In the genomic region with DNA sequence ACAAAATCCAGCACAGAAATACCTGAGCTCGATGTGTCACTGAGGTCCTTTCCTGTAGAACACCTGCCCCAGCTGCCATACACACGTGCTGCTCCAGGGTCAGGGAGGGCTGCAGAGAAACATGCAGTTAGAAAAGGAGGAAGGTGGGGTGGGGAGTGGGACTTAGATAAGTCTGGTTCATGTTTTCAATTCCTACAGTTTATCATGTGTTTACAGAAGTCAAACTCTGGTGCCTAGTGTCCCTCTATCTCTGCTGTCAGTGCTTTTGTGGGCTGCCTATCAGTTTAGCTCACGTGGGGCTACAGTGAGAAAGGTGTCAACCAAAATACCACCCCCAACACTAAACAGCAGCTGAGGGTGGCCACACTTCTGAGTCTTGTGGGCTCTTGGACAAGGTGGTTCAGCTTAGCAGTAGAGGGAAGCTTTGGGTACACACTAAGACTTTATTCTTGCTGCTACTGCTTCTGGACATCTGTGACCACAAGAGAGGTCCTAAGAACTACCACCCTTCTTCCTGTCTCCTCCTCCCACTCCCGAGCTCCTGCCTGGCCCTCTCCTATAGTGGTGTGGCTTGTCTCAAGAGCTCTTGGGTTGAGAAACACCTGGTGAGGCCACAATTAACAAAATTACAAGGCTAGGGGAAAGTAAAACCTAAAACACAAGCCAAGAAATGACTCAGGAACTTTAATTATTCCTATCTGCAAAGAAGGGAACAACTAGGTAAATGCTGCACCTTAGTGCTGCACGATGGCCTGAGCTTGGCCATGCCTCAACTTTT, we compare ENCODE assay signal across 15 mouse cellular contexts.
DNase-seq lines count a peak whose midpoint lies in the region; ATAC-seq and TF ChIP-seq lines count a peak whose summit lies in the region.
"Had no signal": no experiment of that assay in that cellular context is flagged by ENCODE, and none has a peak within 500 bp of the region (broad histone marks: within the 10 kb centered on the region; RNA-seq: fewer than 3 reads in every experiment).

No protein-coding gene starts in this region.

- H3K27ac ChIP-seq in midbrain, embryonic 11.5 days (ENCODE audit: low read depth, low read length): no peak overlapping the region
- H3K27ac ChIP-seq in midbrain, embryonic 10.5 days (replicated peaks): no peak overlapping the region
- H3K27ac ChIP-seq in liver, embryonic 13.5 days: peak overlapping the region; percentile 98
- no peak overlapping the region for H3K27ac ChIP-seq in stomach, embryonic 15.5 days
- H3K27ac ChIP-seq in cerebellum, adult 2 months (ENCODE audit: insufficient read depth, low read length): no peak overlapping the region
- no peak overlapping the region for H3K27ac ChIP-seq in neural tube, embryonic 15.5 days (replicated peaks)
- H3K27ac ChIP-seq: limb, embryonic 12.5 days had no signal

- H3K4me3 ChIP-seq in midbrain, embryonic 11.5 days (ENCODE audit: low read depth, low read length): no peak overlapping the region
- H3K4me3 ChIP-seq in midbrain, embryonic 10.5 days: no peak overlapping the region
- H3K4me3 ChIP-seq in liver, embryonic 13.5 days (replicated peaks): peak overlapping the region; percentile 51
- H3K4me3 ChIP-seq in stomach, embryonic 15.5 days (replicated peaks): no peak overlapping the region
- H3K4me3 ChIP-seq in cerebellum, adult 2 months (replicated peaks; ENCODE audit: insufficient read depth, low read depth, low read length): no peak overlapping the region
- H3K4me3 ChIP-seq in neural tube, embryonic 15.5 days (replicated peaks): no peak overlapping the region
- H3K4me3 ChIP-seq: limb, embryonic 12.5 days had no signal

- no peak for TF ChIP-seq CTCF in cerebellum, adult 2 months (IDR thresholded peaks at IDR 0.05; ENCODE audit: borderline replicate concordance, insufficient read depth, low read depth, low read length)

- 89% methylated on average over 5 of the region's 5 CpGs for WGBS in midbrain, embryonic 11.5 days
- WGBS in midbrain, embryonic 10.5 days: 87% methylated on average over 5 of the region's 5 CpGs
- 23% methylated on average over 5 of the region's 5 CpGs for WGBS in liver, embryonic 13.5 days (ENCODE audit: insufficient replicate concordance)
- WGBS in stomach, embryonic 15.5 days: 68% methylated on average over 5 of the region's 5 CpGs
- WGBS in cerebellum, adult 2 months: 90% methylated on average over 5 of the region's 5 CpGs
- WGBS in neural tube, embryonic 15.5 days: 90% methylated on average over 5 of the region's 5 CpGs

- DNase-seq in heart, adult 11 months: peak; percentile 69
- no peak for DNase-seq in heart, postnatal 36 days
- peak; percentile 28 for DNase-seq in midbrain, embryonic 11.5 days (ENCODE audit: low spot score, missing footprints)
- DNase-seq in midbrain, embryonic 10.5 days (ENCODE audit: low spot score): no peak
- peak; percentile 82 for DNase-seq in liver, embryonic 13.5 days
- no peak for DNase-seq in cerebellum, adult 2 months
- DNase-seq: adrenal gland, postnatal 10 days; cerebellum, postnatal 36 days; gastrocnemius, postnatal 10 days; right cerebral cortex, postnatal 4 days had no signal

- ATAC-seq in midbrain, embryonic 11.5 days (ENCODE audit: low FRiP score): no peak
- peak; percentile 88 for ATAC-seq in liver, embryonic 13.5 days (ENCODE audit: low read depth)
- ATAC-seq in stomach, embryonic 15.5 days (ENCODE audit: insufficient read depth, low FRiP score, low read depth): peak; percentile 86
- no peak for ATAC-seq in neural tube, embryonic 15.5 days (ENCODE audit: low FRiP score)
- ATAC-seq: midbrain, embryonic 16.5 days; Patski had no signal

- H3K4me2 ChIP-seq in midbrain, embryonic 11.5 days: no peak overlapping the region
- H3K4me2 ChIP-seq in liver, embryonic 13.5 days: peak overlapping the region; percentile 69
- H3K4me2 ChIP-seq in stomach, embryonic 15.5 days: no peak overlapping the region
- no peak overlapping the region for H3K4me2 ChIP-seq in neural tube, embryonic 15.5 days
- H3K4me2 ChIP-seq: limb, embryonic 12.5 days had no signal

- H3K36me3 ChIP-seq in midbrain, embryonic 11.5 days (ENCODE audit: control insufficient read depth, insufficient read depth, low read length): peaks cover 5% of the 10 kb centered on the region; the same call in 1 of the 2 replicates
- peaks cover 17% of the 10 kb centered on the region for H3K36me3 ChIP-seq in midbrain, embryonic 10.5 days
- peaks cover 52% of the 10 kb centered on the region for H3K36me3 ChIP-seq in liver, embryonic 13.5 days
- peaks cover 8% of the 10 kb centered on the region; the same call in 1 of the 2 replicates for H3K36me3 ChIP-seq in stomach, embryonic 15.5 days
- peaks cover 23% of the 10 kb centered on the region for H3K36me3 ChIP-seq in neural tube, embryonic 15.5 days

- H3K27me3 ChIP-seq in midbrain, embryonic 11.5 days (ENCODE audit: control insufficient read depth, insufficient read depth, low read length): no peaks in the 10 kb centered on the region
- no peaks in the 10 kb centered on the region for H3K27me3 ChIP-seq in midbrain, embryonic 10.5 days (ENCODE audit: low read depth, poor library complexity, severe bottlenecking)
- no peaks in the 10 kb centered on the region for H3K27me3 ChIP-seq in liver, embryonic 13.5 days
- no peaks in the 10 kb centered on the region for H3K27me3 ChIP-seq in stomach, embryonic 15.5 days (replicated peaks)
- no peaks in the 10 kb centered on the region for H3K27me3 ChIP-seq in cerebellum, adult 2 months (ENCODE audit: control insufficient read depth, insufficient read depth, low read length)
- H3K27me3 ChIP-seq in neural tube, embryonic 15.5 days (replicated peaks): no peaks in the 10 kb centered on the region
- H3K27me3 ChIP-seq: limb, embryonic 12.5 days; Patski had no signal

- TF ChIP-seq POLR2A in cerebellum, adult 2 months (IDR thresholded peaks at IDR 0.05; ENCODE audit: borderline replicate concordance, insufficient read depth, low read length): no peak

- intact Hi-C loops in heart, postnatal 36 days (cut with DNase I): no loop called here

- H3K9me3 ChIP-seq in midbrain, embryonic 11.5 days (ENCODE audit: control insufficient read depth, low read length): no peaks in the 10 kb centered on the region
- no peaks in the 10 kb centered on the region for H3K9me3 ChIP-seq in midbrain, embryonic 10.5 days (replicated peaks)
- no peaks in the 10 kb centered on the region for H3K9me3 ChIP-seq in liver, embryonic 13.5 days (replicated peaks)
- no peaks in the 10 kb centered on the region for H3K9me3 ChIP-seq in stomach, embryonic 15.5 days
- no peaks in the 10 kb centered on the region for H3K9me3 ChIP-seq in neural tube, embryonic 15.5 days (replicated peaks)
- H3K9me3 ChIP-seq: limb, embryonic 12.5 days had no signal

- no peak overlapping the region for H3K9ac ChIP-seq in midbrain, embryonic 11.5 days (ENCODE audit: low read length)
- peak overlapping the region; percentile 79 for H3K9ac ChIP-seq in liver, embryonic 13.5 days
- H3K9ac ChIP-seq in stomach, embryonic 15.5 days: no peak overlapping the region
- H3K9ac ChIP-seq in neural tube, embryonic 15.5 days (replicated peaks): no peak overlapping the region
- H3K9ac ChIP-seq: limb, embryonic 12.5 days had no signal

- no peaks in the 10 kb centered on the region for H3K4me1 ChIP-seq in midbrain, embryonic 11.5 days (ENCODE audit: control insufficient read depth, insufficient read depth, low read length)
- no peaks in the 10 kb centered on the region for H3K4me1 ChIP-seq in midbrain, embryonic 10.5 days
- H3K4me1 ChIP-seq in liver, embryonic 13.5 days (replicated peaks): peaks cover 91% of the 10 kb centered on the region
- H3K4me1 ChIP-seq in stomach, embryonic 15.5 days: no peaks in the 10 kb centered on the region; the same call in 1 of the 2 replicates
- no peaks in the 10 kb centered on the region for H3K4me1 ChIP-seq in cerebellum, adult 2 months (ENCODE audit: control insufficient read depth, insufficient read depth, low read length)
- H3K4me1 ChIP-seq in neural tube, embryonic 15.5 days: no peaks in the 10 kb centered on the region
- H3K4me1 ChIP-seq: limb, embryonic 12.5 days had no signal

Comparison
In these comparisons a context has a peak if more than half of its experiments do, and no peak if none do; other contexts are left out.
1. DNase-seq: peak in heart, adult 11 months (single experiment), midbrain, embryonic 11.5 days (single experiment) and liver, embryonic 13.5 days (single experiment); none in heart, postnatal 36 days (0 of 2), midbrain, embryonic 10.5 days (single experiment) and cerebellum, adult 2 months (0 of 2).
2. ATAC-seq: peak in liver, embryonic 13.5 days (single experiment) and stomach, embryonic 15.5 days (single experiment); none in midbrain, embryonic 11.5 days (single experiment) and neural tube, embryonic 15.5 days (single experiment).